Mouse (Mus musculus) embryo, embryonic 9.5 days (tissue): ENCODE measurements around the gene Stfa3.
"Not testable (repeated sequence)": the region's sequence is repeated elsewhere in the genome, so short reads cannot be mapped to it uniquely, and the experiment has no call there.

ENCODE experiments used
- DNase-seq: peaks from one replicate; pipeline ENCODE4 v3.0.0-alpha.2; 2017; ENCODE audit errors: extremely low spot score

Gene Stfa3

DNA sequence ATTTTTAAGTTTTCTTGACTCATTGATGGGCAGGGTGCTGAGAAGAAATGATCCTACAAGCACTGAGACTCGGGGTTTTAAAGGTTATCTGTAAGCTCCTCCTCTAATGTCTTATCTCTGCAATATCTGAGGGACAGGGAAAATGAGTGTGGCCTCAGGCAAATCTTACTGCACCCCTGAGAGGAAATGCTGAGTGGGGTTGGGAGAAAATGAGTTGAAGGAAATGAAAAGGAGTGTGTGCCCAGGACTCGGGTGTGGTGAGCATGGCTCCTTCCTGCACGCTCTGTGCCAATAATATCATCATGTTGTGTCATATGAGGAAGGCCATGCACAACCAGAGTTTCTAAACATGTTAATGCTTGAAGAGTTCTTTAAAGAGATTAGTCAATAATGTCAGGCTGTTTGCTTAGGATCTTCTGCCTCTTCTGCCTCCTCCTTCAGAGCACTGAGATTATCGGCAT is at the start of gene Stfa3:
Gene Stfa3, minus strand, starts transcription at position 51 of the 461 bp plus-strand sequence.
- no peak for DNase-seq

- no peak for DNase-seq
Observed at GRCm38 (mm10) chr16:36502286-36502685, 47.1 kb upstream of the Stfa3 start.

- no peak for DNase-seq
Observed at GRCm38 (mm10) chr16:36492420-36492819, 37.2 kb upstream of the Stfa3 start.

DNA sequence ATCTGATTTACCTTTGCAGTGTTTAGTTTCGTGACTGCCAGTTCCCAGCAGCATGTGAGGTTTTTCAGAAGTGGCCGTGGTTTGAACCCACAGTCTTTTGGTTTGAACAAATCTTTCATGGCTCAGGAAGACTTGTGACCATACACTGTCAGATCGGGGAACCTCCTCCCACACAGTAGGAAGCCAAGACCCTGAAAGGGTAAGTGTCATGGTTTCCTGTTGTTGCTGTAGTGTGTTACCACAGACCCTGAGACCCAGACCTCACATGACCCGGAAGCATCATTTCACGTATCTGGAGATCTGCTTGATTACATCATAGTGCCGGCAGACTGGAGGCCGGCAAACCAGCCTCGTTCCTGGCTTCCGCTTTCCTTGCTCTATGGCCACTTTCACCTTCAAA is 21.7 kb upstream of the Stfa3 start:
- no peak for DNase-seq

DNA sequence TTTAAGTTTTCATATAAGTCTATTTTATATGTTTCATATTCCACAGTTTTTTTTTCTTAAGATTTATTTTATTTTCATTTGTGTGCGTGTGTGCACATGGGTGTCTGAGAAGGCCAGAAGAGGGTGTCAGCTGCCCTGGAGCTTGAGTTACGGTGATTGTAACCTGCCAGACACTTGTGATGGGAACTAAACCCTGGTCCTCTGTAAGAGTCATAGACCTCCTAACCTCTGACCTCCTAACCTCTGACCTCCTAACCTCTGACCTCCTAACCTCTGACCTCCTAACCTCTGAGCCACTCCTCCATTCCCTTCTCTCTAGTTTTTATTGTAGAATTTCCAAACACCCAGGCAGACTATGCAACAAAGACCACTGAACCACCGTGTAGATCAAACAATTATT is 20.3 kb upstream of the Stfa3 start:
- DNase-seq = no peak

GRCm38 (mm10) chr16:36474849-36475248 is 19.7 kb upstream of the Stfa3 start:
- DNase-seq = no peak

DNA sequence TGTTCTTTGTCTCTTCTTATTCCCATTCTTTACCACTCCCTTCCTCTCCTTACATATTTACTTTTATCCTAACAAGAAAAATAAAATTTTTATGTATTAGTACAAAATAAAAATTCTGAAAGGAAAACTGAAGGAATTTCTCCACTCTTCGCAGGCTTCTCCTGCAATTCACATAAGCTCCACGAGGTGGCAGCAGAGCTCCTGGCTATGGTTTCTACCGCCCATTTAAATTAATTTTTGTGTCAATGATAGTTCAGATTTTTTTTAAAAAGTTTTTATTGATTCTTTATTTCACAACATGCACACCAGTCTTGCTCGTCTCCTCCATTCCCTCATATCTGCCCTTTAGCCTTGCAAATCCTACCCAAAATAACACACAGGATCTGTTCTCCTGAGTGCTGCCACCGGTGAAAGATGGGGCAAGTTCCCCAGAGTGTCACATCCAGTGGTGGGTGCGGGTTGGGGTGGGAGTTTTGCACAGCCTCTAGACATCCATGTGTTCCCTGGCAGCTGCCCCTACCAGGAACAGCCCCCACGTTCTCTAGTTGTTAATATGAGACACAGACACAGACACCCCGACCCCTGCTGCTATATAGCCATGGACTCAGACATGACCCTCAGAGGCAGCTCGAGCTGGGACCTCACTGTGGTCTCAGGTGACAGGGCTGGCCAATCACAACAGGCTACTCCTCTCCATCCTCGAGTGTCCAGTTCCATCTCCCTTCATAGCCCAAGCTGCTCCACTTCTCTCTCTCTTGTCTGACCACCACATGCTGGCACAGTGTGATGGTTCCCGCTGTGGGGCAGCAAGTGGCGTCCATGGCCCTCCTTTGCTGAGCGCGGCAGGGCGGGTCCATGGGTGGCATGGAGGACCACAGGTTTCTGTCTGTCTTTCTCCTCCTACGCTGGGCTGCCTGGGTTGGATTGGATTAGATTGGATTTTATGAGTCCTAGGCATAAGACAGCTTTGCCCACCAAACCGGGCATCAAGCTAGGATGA is 18.3 kb upstream of the Stfa3 start:
- peak; percentile 24 for DNase-seq

DNA sequence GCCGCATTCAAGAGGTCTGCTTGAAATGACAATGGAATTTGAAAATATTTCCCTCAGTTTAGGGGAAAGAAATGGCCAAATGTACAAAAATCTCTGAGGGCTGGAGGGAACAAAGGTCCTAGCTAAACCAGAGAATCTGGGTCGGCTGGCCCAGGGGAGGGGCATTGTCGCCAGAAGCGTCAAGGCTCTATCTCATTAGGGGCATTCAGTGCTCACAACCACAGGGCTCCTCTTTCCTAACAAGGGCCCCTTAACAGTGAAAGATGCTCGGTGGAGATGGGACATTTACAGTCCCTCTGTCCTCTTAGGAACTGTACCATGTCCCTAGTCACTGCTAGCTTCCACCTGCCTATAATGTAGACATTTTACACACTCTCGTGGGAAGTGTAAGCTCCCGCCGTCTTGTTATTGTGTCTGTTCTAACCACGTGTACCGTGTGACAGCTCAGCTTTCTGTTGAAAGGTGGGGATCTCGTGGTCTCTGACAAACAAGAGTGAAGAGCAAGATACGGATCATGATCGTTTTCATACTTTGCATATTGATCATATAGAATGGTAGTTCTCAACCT is 16.0 kb upstream of the Stfa3 start:
- DNase-seq = no peak

DNA sequence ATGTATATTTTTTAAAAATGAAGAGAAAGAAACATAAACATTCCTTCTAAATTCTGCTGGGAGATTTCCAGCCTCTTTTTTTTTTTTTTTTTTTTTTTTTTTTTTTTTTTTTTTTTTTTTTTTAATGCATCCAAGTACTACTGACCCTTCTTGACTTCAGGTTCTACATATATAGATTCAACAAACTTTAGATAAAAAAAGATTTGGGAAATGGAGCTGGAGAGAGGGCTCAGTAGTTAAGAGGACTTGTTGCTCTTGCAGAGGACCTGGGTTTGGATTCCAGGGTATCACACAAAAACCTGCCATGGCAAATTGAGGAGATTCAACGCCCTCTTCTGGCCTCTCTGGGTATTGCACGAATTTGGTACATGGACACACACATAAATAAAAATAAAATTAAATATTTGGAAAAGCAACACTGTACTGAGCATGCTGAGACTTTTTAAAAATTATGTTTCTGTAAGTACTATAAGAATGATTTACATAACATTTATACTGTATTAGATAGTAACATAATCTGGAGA is 14.8 kb upstream of the Stfa3 start:
- DNase-seq = peak; percentile 50

DNA sequence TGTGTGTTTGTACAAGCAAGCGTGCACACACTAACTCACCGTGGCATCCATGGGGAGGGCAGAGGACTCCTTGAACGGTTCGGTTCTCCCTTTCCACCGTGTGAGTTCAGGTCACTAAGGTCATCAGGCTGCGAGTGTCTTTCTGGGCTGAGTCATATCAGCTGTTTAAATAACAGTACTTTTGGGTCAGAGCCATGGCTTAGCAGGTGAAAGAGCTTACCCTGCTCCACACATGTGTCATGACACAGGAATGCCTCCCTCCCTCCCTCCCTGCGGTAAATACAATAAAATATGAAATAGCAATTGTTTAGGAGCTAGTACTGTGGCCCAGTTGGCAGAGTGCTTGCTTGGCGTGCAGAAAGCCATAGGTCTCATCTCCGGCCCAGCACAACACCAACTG is 14.2 kb upstream of the Stfa3 start:
- no peak for DNase-seq

DNA sequence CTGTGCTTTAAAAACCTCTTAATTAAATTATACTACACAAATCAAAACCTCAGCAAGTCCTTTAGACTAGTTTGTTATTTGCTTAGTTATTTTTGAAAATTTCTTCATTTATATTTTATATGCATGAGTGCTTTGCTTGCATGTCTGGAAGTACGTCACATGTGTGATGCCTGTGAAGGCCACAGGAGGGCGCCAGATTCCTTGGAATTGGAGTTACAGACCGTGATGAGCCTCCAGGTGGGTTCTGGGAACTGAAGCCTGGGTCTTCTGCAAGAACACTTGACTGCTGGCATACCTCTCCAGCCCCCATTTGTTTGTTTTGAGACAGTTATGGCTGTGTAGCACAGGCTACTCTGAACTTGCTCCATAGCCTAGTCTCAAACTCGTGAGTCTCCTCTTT is 13.7 kb upstream of the Stfa3 start:
- DNase-seq = no peak

DNA sequence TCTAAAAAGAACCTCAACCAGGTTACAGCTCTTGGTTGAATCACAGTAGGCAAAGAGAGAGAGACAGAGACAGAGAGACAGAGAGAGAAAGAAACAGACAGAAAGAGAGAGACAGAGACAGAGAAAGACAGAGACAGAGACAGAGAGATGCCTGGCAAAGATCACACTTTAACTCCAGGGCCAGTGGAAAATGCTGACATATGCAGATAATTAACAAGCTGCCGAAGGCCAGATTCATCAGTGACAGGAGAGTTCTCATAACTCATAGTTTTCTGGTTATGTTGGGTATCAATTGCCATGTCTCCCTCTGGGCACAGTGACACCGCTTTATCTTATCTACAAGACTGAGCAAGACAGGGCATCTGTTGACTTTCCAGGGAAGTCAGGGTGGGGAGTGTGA is 12.7 kb upstream of the Stfa3 start:
- no peak for DNase-seq

- DNase-seq = no peak
Observed at GRCm38 (mm10) chr16:36465436-36465835, 10.2 kb upstream of the Stfa3 start.

DNA sequence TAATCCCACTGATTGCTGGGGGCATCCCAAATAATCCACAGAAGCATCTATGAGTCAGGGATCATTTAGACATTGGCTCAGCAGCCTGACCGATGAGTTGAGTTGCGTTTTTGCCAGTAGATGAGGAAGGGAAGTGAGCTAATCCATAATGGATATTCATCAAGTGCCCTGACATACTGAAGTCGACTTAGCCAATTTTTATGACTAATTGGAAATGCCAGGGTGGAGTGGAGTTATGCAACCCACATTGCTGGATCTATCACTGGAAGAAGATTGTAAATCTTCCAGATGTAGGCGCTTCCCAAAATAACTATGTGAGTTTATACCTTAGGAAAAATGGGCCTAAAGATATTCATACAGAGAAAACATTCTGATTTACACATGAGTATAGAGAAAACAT is 8.9 kb upstream of the Stfa3 start:
- no peak for DNase-seq

- peak; percentile 14 for DNase-seq
Observed at GRCm38 (mm10) chr16:36460426-36460825, 5.2 kb upstream of the Stfa3 start.

GRCm38 (mm10) chr16:36420979-36421378 is 34.2 kb downstream of the Stfa3 start:
- DNase-seq = not testable (repeated sequence)

DNA sequence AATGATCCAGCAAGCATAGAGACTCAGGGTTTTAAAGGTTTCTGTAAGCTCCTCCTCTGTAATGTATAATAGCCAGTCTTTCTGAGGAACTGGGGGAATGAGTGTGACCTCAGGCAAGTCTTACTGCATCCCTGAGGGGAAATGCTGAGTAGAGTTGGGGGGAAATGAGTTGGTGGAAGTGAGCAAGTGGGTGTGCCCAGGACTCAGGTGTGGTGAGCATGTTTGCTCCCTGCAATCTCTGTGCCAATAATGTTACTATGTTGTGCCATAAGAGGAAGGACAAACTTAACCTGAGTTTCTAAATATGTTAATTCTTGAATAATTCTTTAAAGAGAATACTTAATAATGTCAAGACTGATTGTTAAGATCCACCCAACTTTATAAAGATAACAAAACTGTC is 46.8 kb downstream of the Stfa3 start, which contains the start of gene Stfa2:
Gene Stfa2, minus strand, starts transcription at position 101 of the 400 bp plus-strand sequence.
- no peak for DNase-seq
